Mouse (Mus musculus) heart, embryonic 11.5 days (tissue): ENCODE results near the gene H2afy. TPM values are rescaled to one million over a fixed set of nuclear protein-coding genes. Genes with fewer than 3 reads are reported as not detected.

ENCODE experiments used
- ATAC-seq: fragments of 200-750 bp; cut with Nextera tagmentation; replicated peaks from 2 replicates; pipeline ENCODE4 v1.8.0; 2017; ENCODE audit warnings: moderate library complexity; ENCODE audit not compliant: insufficient number of reproducible peaks, low FRiP score, low TSS enrichment
- H3K27ac ChIP-seq: fragments of 300-500 bp; sonication (generic); 2 replicates; pipeline ENCODE4 v1.5.1; 2014; ENCODE audit warnings: mild to moderate bottlenecking, low read depth, low read length
- H3K27me3 ChIP-seq: fragments of 300-500 bp; sonication (generic); 2 replicates; pipeline ENCODE4 v1.6.1; 2014; ENCODE audit warnings: mild to moderate bottlenecking, low read length, mixed read lengths; ENCODE audit not compliant: control insufficient read depth, insufficient read depth
- H3K36me3 ChIP-seq: fragments of 300-500 bp; sonication (generic); 2 replicates; pipeline ENCODE4 v1.6.1; 2014; ENCODE audit warnings: mild to moderate bottlenecking, low read length, moderate library complexity, mixed read lengths; ENCODE audit not compliant: control insufficient read depth, insufficient read depth
- H3K4me1 ChIP-seq: fragments of 300-500 bp; sonication (generic); 2 replicates; pipeline ENCODE4 v1.6.1; 2014; ENCODE audit warnings: low read length; ENCODE audit not compliant: control insufficient read depth, insufficient read depth
- H3K4me2 ChIP-seq: fragments of 300-500 bp; sonication (generic); 2 replicates; pipeline ENCODE4 v1.6.1; 2014; ENCODE audit warnings: mild to moderate bottlenecking, moderate library complexity
- H3K4me3 ChIP-seq: fragments of 300-500 bp; sonication (generic); 2 replicates; pipeline ENCODE4 v1.5.1; 2014; ENCODE audit warnings: low read depth, low read length
- H3K9ac ChIP-seq: fragments of 300-500 bp; sonication (generic); 2 replicates; pipeline ENCODE4 v1.6.1; 2014; ENCODE audit warnings: mild to moderate bottlenecking, low read depth, low read length, moderate library complexity
- H3K9me3 ChIP-seq: fragments of 300-500 bp; sonication (generic); replicated peaks from 2 replicates; pipeline ENCODE4 v1.6.1; 2016; ENCODE audit warnings: low read length; ENCODE audit not compliant: control insufficient read depth
- WGBS: fragments of 180-500 bp; shearing (Covaris S2); extraction: QIAGEN DNeasy Blood & Tissue Kit; methylation state at CpG from one replicate; pipeline ENCODE4 v1.1.7; 2014; ENCODE audit not compliant: insufficient replicate concordance; 5-methylcytosine and 5-hydroxymethylcytosine counted together
- polyA plus RNA-seq: library from polyadenylated mRNA; unstranded; fragments of >200 nt; fragmentation: Nextera tagmentation; extraction: Ambion mirVana; gene quantifications from 2 replicates; pipeline ENCODE4 v1.2.1, GENCODE M21; 2014

Gene H2afy
- polyA plus RNA-seq, 1 experiment from 2014 or later, result 162 TPM

DNA sequence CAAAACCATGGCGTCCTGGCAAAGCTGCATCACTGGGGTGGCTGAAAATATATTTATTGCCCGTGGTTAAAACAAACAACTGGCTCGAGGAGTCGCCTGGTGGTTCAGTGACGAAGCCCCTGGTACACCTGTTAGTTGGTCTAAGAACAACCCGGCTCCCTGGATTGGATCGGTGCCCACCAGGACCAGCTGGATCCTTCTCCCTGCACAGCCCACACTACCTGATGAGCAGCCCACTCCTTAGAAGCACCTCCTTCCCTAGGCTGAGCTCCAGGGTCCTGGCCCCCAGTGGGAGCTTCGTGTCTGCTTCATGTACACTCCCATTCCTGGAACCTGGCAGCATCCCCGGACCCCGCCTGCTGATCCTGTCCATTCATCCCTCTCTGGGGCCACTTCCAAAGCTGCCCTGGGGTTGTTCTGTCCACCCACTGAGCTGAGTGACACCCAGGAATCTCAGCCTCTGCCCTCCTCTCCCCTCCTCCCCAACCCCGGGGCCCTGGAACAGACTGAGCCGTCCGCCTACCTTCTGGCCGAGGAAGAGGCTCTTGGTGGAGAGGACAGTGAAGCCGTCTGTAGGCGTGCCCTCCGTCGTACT, 40.5 kb downstream of the H2afy start:
- no peak overlapping the region for H3K4me3 ChIP-seq
- H3K9ac ChIP-seq, result no peak overlapping the region
- no peaks in the 10 kb centered on the region for H3K27me3 ChIP-seq
- H3K27ac ChIP-seq, result no peak overlapping the region
- ATAC-seq, result no peak
- no peaks in the 10 kb centered on the region for H3K9me3 ChIP-seq
- no peak overlapping the region for H3K4me2 ChIP-seq
- H3K36me3 ChIP-seq, result peaks cover 18% of the 10 kb centered on the region
- H3K4me1 ChIP-seq, result peaks cover 16% of the 10 kb centered on the region; the same call in 1 of the 2 replicates
- WGBS, result 86% methylated on average over 18 of the region's 18 CpGs

GRCm38 (mm10) chr13:56094544-56094943, 41.6 kb downstream of the H2afy start:
- ATAC-seq, result no peak
- Histone ChIP-seq H3K4me1 (peaks cover 16% of the 10 kb centered on the region; the same call in 1 of the 2 replicates), H3K36me3 (peaks cover 19% of the 10 kb centered on the region)

DNA sequence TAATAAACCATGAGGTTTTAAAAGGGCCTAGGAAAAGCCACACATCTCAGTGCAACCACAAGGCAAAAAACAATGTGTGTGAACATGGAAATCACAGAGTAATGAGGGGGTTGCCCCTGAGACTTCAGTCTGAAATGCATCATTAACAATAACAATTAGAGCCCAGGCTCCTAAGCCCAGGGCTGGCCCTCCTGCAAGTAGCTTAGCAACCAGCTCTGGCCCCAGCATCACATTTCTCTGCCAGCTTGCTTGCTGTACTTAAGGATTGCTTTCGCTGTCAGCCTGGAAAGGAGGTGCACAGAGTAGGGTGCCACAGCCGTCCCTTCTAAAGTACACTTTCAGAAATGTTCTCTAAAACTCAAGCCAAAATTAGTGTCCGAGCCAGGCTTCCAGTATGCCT, 42.5 kb downstream of the H2afy start:
- WGBS, result 82% methylated on average over 3 of the region's 3 CpGs
- Histone ChIP-seq H3K27me3 (no peaks in the 10 kb centered on the region), H3K9me3 (no peaks in the 10 kb centered on the region), H3K4me2 (no peak overlapping the region), H3K4me1 (peaks cover 22% of the 10 kb centered on the region), H3K36me3 (peaks cover 22% of the 10 kb centered on the region), H3K27ac (no peak overlapping the region), H3K4me3 (no peak overlapping the region), H3K9ac (no peak overlapping the region)
- no peak for ATAC-seq

More at GRCm38 (mm10) chr13:56094544-56094943, 41.6 kb downstream of the H2afy start:
- H3K27me3 ChIP-seq, result no peaks in the 10 kb centered on the region
- 85% methylated on average over 8 of the region's 8 CpGs for WGBS
- H3K9me3 ChIP-seq, result no peaks in the 10 kb centered on the region
- H3K27ac ChIP-seq, result no peak overlapping the region
- no peak overlapping the region for H3K4me2 ChIP-seq
- H3K4me3 ChIP-seq, result no peak overlapping the region
- H3K9ac ChIP-seq, result no peak overlapping the region

DNA sequence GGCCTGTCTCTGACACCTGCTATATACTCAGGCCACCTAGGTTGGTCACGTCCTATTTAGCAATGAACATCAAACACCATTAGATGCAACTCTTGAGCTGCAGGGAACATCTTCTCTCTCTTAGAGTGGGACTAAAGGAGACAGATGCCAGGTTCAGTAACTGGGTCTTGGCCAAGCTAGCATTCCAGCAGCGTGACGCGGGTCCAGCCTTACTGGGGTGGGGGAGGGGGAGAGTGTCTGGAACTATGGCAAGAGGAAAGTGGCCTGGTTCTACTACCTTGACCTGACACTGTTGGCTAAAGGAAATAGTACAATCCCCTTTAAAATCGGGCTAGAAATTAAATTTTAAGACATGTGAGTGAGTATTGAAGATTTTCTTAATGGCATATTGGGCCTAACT, 43.6 kb downstream of the H2afy start:
- Histone ChIP-seq H3K27ac (no peak overlapping the region), H3K36me3 (peaks cover 22% of the 10 kb centered on the region), H3K4me2 (no peak overlapping the region), H3K4me3 (no peak overlapping the region), H3K4me1 (peaks cover 31% of the 10 kb centered on the region), H3K9ac (no peak overlapping the region), H3K9me3 (no peaks in the 10 kb centered on the region), H3K27me3 (no peaks in the 10 kb centered on the region)
- 76% methylated on average over 5 of the region's 5 CpGs for WGBS
- ATAC-seq, result no peak

DNA sequence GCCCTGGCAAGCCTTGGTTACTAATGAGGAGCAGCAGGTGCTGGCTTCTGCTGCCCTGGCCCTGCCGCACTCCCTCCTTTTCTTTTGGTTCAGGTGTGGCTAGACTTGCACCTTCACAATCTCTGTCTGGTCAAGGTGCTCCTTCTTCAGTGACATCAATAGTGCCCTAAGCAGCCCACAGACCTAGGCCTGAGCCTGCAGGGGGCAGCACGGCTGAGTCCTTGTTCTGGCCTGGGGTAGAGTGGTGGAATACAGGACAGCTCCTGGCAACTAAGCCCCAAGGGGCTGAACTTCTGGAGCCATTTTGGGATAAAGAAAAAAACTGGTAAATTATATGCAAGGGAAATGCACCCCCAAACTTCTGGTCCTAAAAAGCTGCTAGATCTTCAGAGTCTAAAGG, 45.6 kb downstream of the H2afy start:
- Histone ChIP-seq H3K4me1 (peaks cover 45% of the 10 kb centered on the region), H3K9me3 (no peaks in the 10 kb centered on the region), H3K4me2 (no peak overlapping the region), H3K27ac (no peak overlapping the region), H3K27me3 (no peaks in the 10 kb centered on the region), H3K9ac (no peak overlapping the region), H3K36me3 (peaks cover 19% of the 10 kb centered on the region), H3K4me3 (no peak overlapping the region)
- 83% methylated on average over 2 of the region's 2 CpGs for WGBS
- ATAC-seq, result no peak

DNA sequence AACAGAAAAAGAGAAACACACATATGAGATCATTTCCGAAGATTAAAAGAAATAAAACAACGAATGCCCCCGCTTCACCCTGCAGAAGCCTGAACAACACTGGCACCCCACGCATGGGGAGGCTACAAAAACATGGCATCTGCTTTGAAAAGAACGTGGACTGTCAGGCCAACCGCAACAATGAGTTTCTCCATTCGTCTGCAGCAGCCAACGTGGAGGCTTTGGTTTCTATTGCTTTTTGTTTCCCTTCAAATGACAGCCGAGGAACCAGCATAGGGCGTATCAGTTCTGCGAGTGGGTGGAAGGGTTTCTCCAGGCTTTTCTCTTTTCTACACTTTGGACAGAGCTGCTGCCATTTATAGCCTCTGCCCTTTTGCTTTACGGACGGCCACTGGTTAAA, 47.6 kb downstream of the H2afy start:
- no peaks in the 10 kb centered on the region for H3K9me3 ChIP-seq
- H3K4me2 ChIP-seq, result no peak overlapping the region
- H3K27ac ChIP-seq, result peak overlapping the region; percentile 82
- 76% methylated on average over 13 of the region's 13 CpGs for WGBS
- no peak for ATAC-seq
- H3K4me1 ChIP-seq, result peaks cover 34% of the 10 kb centered on the region
- H3K4me3 ChIP-seq, result no peak overlapping the region
- H3K36me3 ChIP-seq, result peaks cover 16% of the 10 kb centered on the region
- 0 out of 2 replicates have a peak overlapping the region, but pooled peaks have one; percentile 39 for H3K9ac ChIP-seq
- H3K27me3 ChIP-seq, result no peaks in the 10 kb centered on the region

DNA sequence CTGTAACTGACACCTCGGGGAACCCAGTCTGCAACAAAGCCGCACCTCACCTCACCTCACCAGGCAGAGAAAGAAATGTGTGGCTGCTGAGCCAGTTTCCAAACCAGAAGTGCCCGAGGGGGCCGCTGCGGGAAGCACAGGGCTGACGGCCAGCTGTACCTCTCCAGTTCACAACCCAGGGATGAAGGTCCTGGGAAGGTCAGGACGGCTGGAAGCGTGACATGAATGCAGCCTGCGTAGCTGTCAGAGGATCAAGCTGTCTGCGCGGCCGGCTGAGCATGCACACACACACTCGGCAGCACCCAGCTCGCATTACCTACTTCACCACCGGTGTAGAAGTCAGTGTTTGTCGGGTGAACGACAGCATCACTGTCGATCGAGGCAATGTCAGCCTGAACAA, 48.2 kb downstream of the H2afy start:
- 53% methylated on average over 19 of the region's 19 CpGs for WGBS
- peak; percentile 67; the same call in 1 of the 2 replicates for ATAC-seq
- Histone ChIP-seq H3K27ac (peak overlapping the region; percentile 82), H3K27me3 (no peaks in the 10 kb centered on the region), H3K9ac (0 out of 2 replicates have a peak overlapping the region, but pooled peaks have one; percentile 43), H3K9me3 (no peaks in the 10 kb centered on the region), H3K4me3 (no peak overlapping the region), H3K4me1 (peaks cover 30% of the 10 kb centered on the region), H3K4me2 (no peak overlapping the region), H3K36me3 (peaks cover 19% of the 10 kb centered on the region)

- H3K4me2 ChIP-seq, result no peak overlapping the region
- no peak for ATAC-seq
- peaks cover 29% of the 10 kb centered on the region for H3K4me1 ChIP-seq
- H3K9me3 ChIP-seq, result no peaks in the 10 kb centered on the region
- no peak overlapping the region for H3K27ac ChIP-seq
- no peak overlapping the region for H3K9ac ChIP-seq
- WGBS, result 85% methylated on average over 20 of the region's 20 CpGs
- H3K36me3 ChIP-seq, result peaks cover 22% of the 10 kb centered on the region
- H3K27me3 ChIP-seq, result no peaks in the 10 kb centered on the region
- H3K4me3 ChIP-seq, result no peak overlapping the region
These were observed 51.8 kb downstream of the H2afy start for GRCm38 (mm10) chr13:56084146-56084905.
